8 mouse cellular contexts compared by ENCODE assay signal in the genomic region with DNA sequence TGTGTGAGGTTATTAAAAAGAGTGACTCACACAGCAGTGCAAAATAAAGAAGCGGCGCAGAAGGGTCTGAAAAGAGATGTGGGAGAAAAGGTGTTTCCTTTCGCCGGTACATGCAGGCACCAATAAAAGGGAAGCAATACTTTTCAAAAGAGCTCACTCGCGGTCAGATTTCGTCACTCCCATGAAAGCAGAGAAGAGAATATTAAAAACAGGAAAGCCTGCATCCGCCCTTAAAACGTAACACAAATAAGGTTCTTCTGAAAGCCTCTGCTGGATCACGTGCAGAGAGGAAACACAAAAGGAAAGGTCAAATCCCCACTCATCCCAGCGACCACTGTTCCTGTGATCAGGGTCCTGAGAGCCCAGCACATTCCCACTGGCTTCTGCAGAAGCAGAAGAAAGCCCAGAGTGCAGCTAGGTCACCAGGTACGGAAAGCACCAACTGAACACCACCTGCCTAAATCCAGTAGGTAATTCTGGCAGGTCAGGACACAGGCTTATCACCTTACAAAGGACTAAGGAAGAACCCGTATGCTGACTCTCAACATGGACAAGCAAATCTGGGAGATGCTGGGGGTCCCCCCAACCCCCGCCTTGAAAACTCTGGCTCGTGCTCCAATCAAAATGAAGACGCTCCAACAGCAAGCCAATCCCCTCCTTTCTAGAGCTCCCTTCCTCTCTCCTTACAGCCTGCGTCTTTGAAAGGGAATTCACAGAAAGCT. TPM values are rescaled to one million over a fixed set of nuclear protein-coding genes. Genes with fewer than 3 reads are reported as not detected.
A peak's percentile ranks its signal among the peaks of the same experiment; 100 is the strongest.
DNase-seq lines count a peak whose midpoint lies in the region; ATAC-seq and TF ChIP-seq lines count a peak whose summit lies in the region.

No protein-coding gene starts in this region.

- DNase-seq in frontal cortex, postnatal 25 days (ENCODE audit: low spot score in 2 of 2), result no peak
- DNase-seq in forebrain, postnatal 0 days, result peak; percentile 73
- DNase-seq in urinary bladder, postnatal 14 days (ENCODE audit: low spot score), result no peak

- peak overlapping the region; percentile 77 for H3K4me2 ChIP-seq in forebrain, postnatal 0 days (ENCODE audit: low read depth)
- peak overlapping the region; percentile 72 for H3K4me2 ChIP-seq in kidney, embryonic 15.5 days
- peak overlapping the region; percentile 47 for H3K4me2 ChIP-seq in lung, embryonic 15.5 days
- H3K4me2 ChIP-seq in neural tube, embryonic 14.5 days (ENCODE audit: low read depth, low read length), result peak overlapping the region; percentile 87

- peaks cover 17% of the 10 kb centered on the region for H3K4me1 ChIP-seq in bone marrow macrophage, adult 2 months (ENCODE audit: control insufficient read depth, insufficient read depth, low read length)
- no peaks in the 10 kb centered on the region for H3K4me1 ChIP-seq in forebrain, postnatal 0 days (ENCODE audit: insufficient read depth)
- peaks cover 21% of the 10 kb centered on the region for H3K4me1 ChIP-seq in kidney, embryonic 15.5 days
- peaks cover 10% of the 10 kb centered on the region; the same call in 1 of the 2 replicates for H3K4me1 ChIP-seq in lung, embryonic 15.5 days
- no peaks in the 10 kb centered on the region for H3K4me1 ChIP-seq in neural tube, embryonic 14.5 days (ENCODE audit: control insufficient read depth, insufficient read depth, low read length)

- peak overlapping the region; percentile 54 for H3K4me3 ChIP-seq in bone marrow macrophage, adult 2 months (ENCODE audit: insufficient read depth, low read length)
- H3K4me3 ChIP-seq in forebrain, postnatal 0 days (ENCODE audit: low read depth, low read length), result peak overlapping the region; percentile 41
- peak overlapping the region; percentile 39 for H3K4me3 ChIP-seq in kidney, embryonic 15.5 days (replicated peaks)
- H3K4me3 ChIP-seq in lung, embryonic 15.5 days, result peak overlapping the region; percentile 15
- H3K4me3 ChIP-seq in neural tube, embryonic 14.5 days (ENCODE audit: low read depth, low read length), result peak overlapping the region; percentile 36

- no peak for TF ChIP-seq CTCF in bone marrow macrophage, adult 2 months (IDR thresholded peaks at IDR 0.05; ENCODE audit: low read depth, low read length)
- no peak for TF ChIP-seq CTCF in forebrain, postnatal 0 days (IDR thresholded peaks at IDR 0.05; ENCODE audit: low read depth)

- no peaks in the 10 kb centered on the region for H3K9me3 ChIP-seq in forebrain, postnatal 0 days (ENCODE audit: low read length)
- no peaks in the 10 kb centered on the region for H3K9me3 ChIP-seq in kidney, embryonic 15.5 days (replicated peaks)
- no peaks in the 10 kb centered on the region for H3K9me3 ChIP-seq in lung, embryonic 15.5 days
- H3K9me3 ChIP-seq in neural tube, embryonic 14.5 days (ENCODE audit: control insufficient read depth, low read length), result no peaks in the 10 kb centered on the region

- ATAC-seq in frontal cortex, adult (ENCODE audit: low TSS enrichment), result peak; percentile 98
- peak; percentile 97 for ATAC-seq in forebrain, postnatal 0 days
- ATAC-seq in kidney, embryonic 15.5 days (replicated peaks; ENCODE audit: low FRiP score), result peak; percentile 86
- peak; percentile 55 for ATAC-seq in lung, embryonic 15.5 days (ENCODE audit: borderline replicate concordance, extremely low read depth, low FRiP score, low TSS enrichment)
- ATAC-seq in neural tube, embryonic 14.5 days (ENCODE audit: low read depth), result peak; percentile 95

- peak overlapping the region; percentile 95 for H3K27ac ChIP-seq in bone marrow macrophage, adult 2 months (ENCODE audit: insufficient read depth, low read depth, low read length)
- no peak overlapping the region for H3K27ac ChIP-seq in forebrain, postnatal 0 days (ENCODE audit: low read depth, low read length)
- peak overlapping the region; percentile 81 for H3K27ac ChIP-seq in kidney, embryonic 15.5 days
- peak overlapping the region; percentile 52 for H3K27ac ChIP-seq in lung, embryonic 15.5 days
- peak overlapping the region; percentile 71; the same call in 1 of the 2 replicates for H3K27ac ChIP-seq in neural tube, embryonic 14.5 days (ENCODE audit: low read depth, low read length)

- H3K9ac ChIP-seq in forebrain, postnatal 0 days, result peak overlapping the region; percentile 48
- peak overlapping the region; percentile 41; the same call in 1 of the 2 replicates for H3K9ac ChIP-seq in kidney, embryonic 15.5 days
- H3K9ac ChIP-seq in lung, embryonic 15.5 days, result peak overlapping the region; percentile 16; the same call in 1 of the 2 replicates
- peak overlapping the region; percentile 55 for H3K9ac ChIP-seq in neural tube, embryonic 14.5 days (replicated peaks; ENCODE audit: low read depth, low read length)

- no peaks in the 10 kb centered on the region; the same call in 1 of the 2 replicates for H3K36me3 ChIP-seq in forebrain, postnatal 0 days (ENCODE audit: insufficient read depth)
- no peaks in the 10 kb centered on the region; the same call in none of the 2 replicates for H3K36me3 ChIP-seq in kidney, embryonic 15.5 days
- H3K36me3 ChIP-seq in lung, embryonic 15.5 days, result no peaks in the 10 kb centered on the region
- H3K36me3 ChIP-seq in neural tube, embryonic 14.5 days (ENCODE audit: control insufficient read depth, insufficient read depth, low read length), result no peaks in the 10 kb centered on the region

- WGBS in forebrain, postnatal 0 days, result 6% methylated on average over 17 of the region's 17 CpGs
- WGBS in kidney, embryonic 15.5 days, result 5% methylated on average over 17 of the region's 17 CpGs
- 22% methylated on average over 17 of the region's 17 CpGs for WGBS in lung, embryonic 15.5 days
- 12% methylated on average over 17 of the region's 17 CpGs for WGBS in neural tube, embryonic 14.5 days

- H3K27me3 ChIP-seq in forebrain, postnatal 0 days (ENCODE audit: insufficient read depth, low read length), result no peaks in the 10 kb centered on the region
- no peaks in the 10 kb centered on the region for H3K27me3 ChIP-seq in kidney, embryonic 15.5 days
- no peaks in the 10 kb centered on the region for H3K27me3 ChIP-seq in lung, embryonic 15.5 days
- no peaks in the 10 kb centered on the region for H3K27me3 ChIP-seq in neural tube, embryonic 14.5 days (ENCODE audit: control insufficient read depth, insufficient read depth, low read length)

- no peak for TF ChIP-seq POLR2A in bone marrow macrophage, adult 2 months (IDR thresholded peaks at IDR 0.05; ENCODE audit: borderline replicate concordance, low read depth, low read length)

RNA-seq across cellular contexts. Expression of a gene that starts 16.4 kb away (rescaled TPM):
- polyA plus RNA-seq in bone marrow macrophage, adult 2 months (2012; ENCODE audit: insufficient read depth, insufficient read length, missing spikeins), result 0.52 and 0.76 TPM in 2 replicates
- 3.2 and 6.1 TPM in 2 replicates for total RNA-seq in forebrain, postnatal 0 days (2014; rRNA removed)
- polyA plus RNA-seq in forebrain, postnatal 0 days (2015; fragmentation: Nextera tagmentation; extraction: Ambion mirVana), result 0.67 and 1.5 TPM in 2 replicates
- 8.5 and 10.3 TPM in 2 replicates for polyA plus RNA-seq in kidney, embryonic 15.5 days (2015; fragmentation: Nextera tagmentation; extraction: Ambion mirVana)
- polyA plus RNA-seq in lung, embryonic 15.5 days (2015; fragmentation: Nextera tagmentation; extraction: Ambion mirVana), result 15.3 and 15.8 TPM in 2 replicates
- 0.50 and 2.0 TPM in 2 replicates for polyA plus RNA-seq in neural tube, embryonic 14.5 days (2014; fragmentation: Nextera tagmentation; extraction: Ambion mirVana)
